Mouse (Mus musculus) heart, adult 18-20 months (tissue): ENCODE measurements at regions not wholly inside any gene's neighbourhood (a gene's known extent, or its start where the extent isn't known, plus 50 kb on each side); places are given as distances from the start of the nearest gene placed in this dataset.

Experiments
- DNase-seq, 2 experiments: peaks; one replicate each; pipeline ENCODE4 v3.0.0; 2021 to 2022; ENCODE audit warnings: mixed read lengths in 1 of 2

DNA sequence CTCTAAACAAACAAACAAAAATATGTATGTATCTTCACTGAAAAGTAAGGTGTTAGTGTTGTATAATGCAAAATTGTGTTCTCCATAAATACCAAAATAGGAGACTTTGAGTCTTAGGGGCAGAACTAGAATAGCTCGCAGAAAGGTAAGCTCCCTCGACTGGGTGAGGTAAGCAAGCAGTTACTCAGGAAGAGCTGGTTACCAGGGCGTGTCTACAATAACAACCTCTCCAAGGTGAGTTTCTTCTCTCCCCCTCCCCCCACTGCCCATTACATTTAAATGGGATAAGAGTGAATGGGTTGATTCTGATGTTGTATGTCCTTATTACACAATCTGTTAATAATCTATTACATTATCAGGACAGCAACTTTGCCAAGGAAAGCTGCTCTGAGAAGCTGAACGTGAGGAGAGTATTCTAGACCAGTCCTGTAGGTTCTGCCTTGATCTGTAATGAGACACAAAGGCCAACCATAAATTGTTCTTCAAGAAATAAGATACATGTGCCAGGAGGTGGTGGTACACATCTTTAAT, 125.2 kb upstream of the Zfand5 start:
- no peak for DNase-seq

GRCm38 (mm10) chr19:21144659-21145283, 127.3 kb upstream of the Zfand5 start:
- DNase-seq = peak; percentile 35 to 62

GRCm38 (mm10) chr19:21143970-21144595, 128.0 kb upstream of the Zfand5 start:
- DNase-seq = no peak

DNA sequence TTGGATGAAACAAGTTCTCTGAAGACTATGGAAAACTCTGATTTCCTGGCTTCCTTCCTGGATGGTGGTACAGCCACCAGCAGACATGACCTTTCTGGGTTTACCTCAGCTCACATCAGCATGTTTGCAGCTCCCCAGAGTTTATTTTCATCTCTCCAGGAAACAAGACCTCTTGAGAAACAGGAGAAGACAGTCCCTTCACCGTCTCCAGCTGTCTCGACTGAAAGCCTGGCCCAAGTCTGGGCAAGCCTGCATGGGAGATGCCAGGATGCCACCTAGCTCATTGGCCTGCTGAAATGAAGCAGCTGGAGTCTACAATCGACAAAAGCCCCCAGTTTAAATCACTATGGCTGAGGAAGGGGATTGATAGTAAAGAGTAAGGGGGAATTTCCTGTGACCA, 131.6 kb upstream of the Zfand5 start:
- no peak for DNase-seq

GRCm38 (mm10) chr19:21138998-21139495, 133.0 kb upstream of the Zfand5 start:
- no peak for DNase-seq

- no peak for DNase-seq
These were observed 135.3 kb upstream of the Zfand5 start for GRCm38 (mm10) chr19:21136756-21137155.

DNA sequence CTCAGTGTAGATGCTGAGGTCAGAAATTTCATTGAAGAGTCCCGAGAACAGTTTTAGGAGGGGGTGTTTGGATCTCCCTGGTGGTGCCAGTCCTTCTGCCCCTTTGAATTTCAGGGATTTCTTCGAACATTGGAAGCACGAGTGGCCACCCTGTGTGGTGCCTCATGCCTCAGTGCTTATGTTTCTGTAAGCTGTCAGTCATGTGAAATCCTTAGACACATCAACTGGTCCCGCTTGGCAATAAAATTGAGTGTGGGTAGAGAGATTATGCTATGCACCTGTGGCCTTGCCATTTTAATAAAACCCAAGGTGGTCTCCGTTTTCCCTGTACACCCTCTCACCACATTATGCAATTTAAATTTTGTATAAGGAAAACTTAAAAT, 136.1 kb upstream of the Zfand5 start:
- no peak for DNase-seq

- DNase-seq = no peak
These were observed 136.6 kb upstream of the Zfand5 start for GRCm38 (mm10) chr19:21135297-21135997.

DNA sequence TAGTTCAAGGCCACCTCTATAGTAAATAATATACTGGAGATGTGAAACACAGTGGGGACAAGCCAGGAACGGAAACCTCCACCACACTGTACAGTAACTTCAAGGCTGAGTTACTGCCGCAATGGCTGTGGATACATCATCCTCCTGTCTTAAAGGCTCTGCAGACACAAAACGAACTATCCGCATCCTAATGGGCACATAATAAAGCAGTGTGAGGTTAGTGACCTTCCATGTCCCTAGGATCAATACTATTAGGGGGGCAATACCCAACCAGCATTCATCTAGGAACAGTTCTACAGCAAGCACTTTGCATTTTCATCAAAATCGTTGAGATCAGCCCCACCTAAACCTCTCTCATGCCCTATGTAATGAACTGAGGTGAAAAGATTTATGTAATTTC, 142.4 kb upstream of the Zfand5 start:
- no peak for DNase-seq

DNA sequence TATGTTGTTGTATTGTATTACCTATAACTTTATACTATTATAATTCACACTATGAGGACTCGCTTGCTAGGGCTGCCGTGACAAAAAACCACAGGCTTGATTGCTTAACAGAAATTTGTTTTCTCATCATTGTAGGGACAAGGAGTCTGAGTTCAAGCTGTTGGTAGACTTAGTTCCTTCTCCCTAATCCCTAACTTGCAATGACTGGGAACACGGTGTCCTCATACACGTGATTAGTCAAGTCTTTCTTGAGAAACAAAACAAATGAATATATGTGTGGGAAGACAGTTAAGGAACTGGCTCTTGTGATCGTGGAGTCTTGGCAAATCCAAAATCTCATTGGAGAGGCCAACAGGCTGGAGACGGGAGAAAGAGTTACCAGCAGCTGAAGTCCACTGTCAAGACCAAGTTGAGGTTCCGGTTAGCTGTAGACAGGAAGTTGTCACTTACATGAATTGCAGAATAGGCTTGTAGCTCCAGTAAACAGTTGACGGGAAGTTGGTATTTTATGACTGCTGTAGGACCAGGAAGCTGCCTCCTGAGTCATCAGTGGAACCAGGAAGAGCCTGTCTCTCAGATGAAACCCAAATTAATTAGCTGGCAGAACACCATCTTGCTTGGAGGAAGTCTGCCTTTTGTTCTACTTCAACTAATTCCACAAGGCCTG, 144.9 kb upstream of the Zfand5 start:
- peak; percentile 20 to 70 for DNase-seq

- peak in 1 of 2 experiments; percentile 23 for DNase-seq
These were observed 145.4 kb upstream of the Zfand5 start for GRCm38 (mm10) chr19:21126670-21127069.

DNA sequence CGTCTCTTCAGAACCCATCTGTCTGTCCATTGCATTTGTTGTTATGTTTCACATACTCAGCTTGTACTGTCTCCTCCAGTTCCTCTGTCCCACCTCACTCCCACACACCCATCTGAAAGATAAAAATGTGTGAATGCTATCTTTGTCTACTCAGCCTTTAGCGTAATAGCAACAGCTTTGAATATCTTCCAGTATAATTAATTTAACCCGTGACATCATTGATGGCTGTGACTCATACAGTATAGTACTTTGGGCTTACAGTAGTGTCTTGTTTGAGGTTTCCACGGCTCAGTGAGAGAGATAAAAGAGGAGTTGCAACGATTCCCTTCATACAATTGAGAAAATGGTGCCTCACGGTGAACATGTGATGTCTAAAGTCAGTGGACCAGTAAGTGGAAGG, 152.6 kb upstream of the Zfand5 start:
- DNase-seq = no peak

GRCm38 (mm10) chr19:21118782-21119181, 153.3 kb upstream of the Zfand5 start:
- DNase-seq = no peak

DNA sequence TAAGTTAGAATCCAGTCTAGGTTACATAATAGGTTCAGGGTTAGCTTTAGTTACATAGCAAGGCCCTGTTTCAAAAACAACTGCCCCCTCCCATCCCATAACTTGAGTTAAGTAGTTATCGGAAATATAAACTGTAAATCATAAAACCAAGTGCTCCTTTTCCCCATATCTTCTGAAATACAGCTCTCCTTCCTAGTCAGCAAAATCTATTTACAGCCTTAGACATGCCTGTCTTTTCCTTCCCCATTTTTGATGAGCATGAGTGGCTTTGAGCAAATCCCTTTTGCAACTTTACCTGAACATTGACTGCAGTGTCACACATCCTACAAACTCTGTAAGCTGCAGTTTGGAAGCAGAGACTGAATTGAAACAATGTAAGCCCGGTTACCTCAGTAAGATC, 156.4 kb upstream of the Zfand5 start:
- DNase-seq = no peak

- no peak for DNase-seq
These were observed 157.8 kb upstream of the Tmc1 start for GRCm38 (mm10) chr19:21111836-21112235.

GRCm38 (mm10) chr19:21108311-21108710, 154.3 kb upstream of the Tmc1 start:
- DNase-seq = no peak

GRCm38 (mm10) chr19:21107741-21108140, 153.7 kb upstream of the Tmc1 start:
- no peak for DNase-seq

DNA sequence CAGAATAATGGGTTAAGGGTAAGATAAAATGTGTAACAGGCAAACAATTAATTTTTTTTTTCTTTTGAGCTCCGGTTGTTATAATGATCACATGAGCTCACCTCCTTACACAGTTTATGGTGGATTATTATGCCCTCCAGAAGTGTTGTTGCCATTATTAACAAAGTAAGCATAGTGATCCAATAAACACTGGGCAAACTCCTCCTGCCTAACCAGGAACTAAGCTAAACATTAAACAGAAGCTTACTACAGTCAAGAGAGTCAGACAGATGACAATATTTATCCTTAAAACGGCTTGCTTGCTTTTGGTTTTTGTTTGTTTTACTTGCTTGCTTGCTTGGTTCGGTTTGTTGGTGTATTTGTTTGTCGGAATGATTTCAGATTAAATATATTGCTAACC, 153.3 kb upstream of the Tmc1 start:
- DNase-seq = no peak

- DNase-seq = peak in 1 of 2 experiments; percentile 12
These were observed 152.8 kb upstream of the Tmc1 start for GRCm38 (mm10) chr19:21106766-21107165.

DNA sequence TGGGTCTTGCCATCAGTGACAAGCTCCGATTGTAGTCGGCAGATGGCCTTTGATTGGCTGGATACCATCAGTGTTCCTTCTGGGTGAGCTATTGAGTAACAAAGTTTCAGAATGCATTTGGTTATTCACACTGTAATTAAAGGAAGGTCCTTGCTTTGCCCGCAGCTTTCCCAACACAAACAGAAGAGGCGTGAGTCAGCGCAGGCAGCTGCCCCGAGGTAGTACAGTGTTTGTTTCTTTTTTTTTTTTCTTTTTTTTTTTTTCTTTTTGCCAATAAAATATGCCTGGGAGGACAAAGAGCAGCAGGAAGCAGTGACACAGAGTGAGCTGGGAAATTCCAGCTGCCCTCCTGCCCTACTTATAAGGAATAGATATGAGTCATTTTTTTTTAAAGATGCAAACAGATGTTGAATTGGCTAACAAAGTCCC, 152.3 kb upstream of the Tmc1 start:
- peak; percentile 49 to 76 for DNase-seq

DNA sequence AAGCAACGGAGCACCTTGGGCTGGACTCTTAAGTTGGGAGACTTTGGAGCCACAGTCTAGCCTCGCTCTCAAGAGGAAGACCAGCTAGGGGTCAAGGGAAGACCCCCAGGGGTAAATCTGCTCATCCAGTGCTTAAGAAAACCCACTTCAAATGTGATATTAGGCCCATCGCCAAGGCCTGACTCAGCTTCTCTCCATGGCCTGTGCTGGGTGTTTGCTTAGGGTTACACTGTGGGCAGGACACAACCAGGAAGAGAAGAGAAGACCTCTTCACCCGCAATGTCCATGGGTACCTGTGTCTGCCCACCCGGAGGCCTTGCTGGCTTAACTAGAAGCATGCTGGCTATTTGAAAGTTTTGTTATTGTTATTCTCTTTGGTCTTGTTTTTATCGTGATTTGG, 151.0 kb upstream of the Tmc1 start:
- peak in 1 of 2 experiments; percentile 6 for DNase-seq

DNA sequence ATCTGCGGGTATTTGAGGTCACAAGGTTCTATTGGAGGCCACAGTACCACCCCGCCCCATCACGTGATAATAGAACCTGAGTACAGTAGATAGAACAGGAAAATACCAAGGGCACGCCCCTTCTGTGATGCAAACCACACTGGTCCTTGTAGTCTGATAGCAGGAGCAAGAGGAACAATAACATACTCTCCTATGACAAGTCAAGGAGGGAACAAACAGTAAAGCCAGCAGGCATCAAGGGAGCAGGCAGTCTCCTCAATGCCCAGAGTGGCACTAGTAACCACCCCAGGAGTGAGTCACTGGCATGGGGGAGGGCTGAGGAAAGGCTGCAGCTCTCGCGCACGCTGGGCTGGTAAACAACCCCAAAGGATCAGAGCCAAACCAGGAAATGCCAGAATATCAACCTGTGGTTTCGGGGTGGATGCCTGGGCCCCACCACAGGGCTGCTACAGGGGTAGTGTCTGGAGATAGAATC, 150.5 kb upstream of the Tmc1 start:
- peak; percentile 24 to 30 for DNase-seq
